Mouse (Mus musculus): ENCODE measurements around the gene Ly6g. TPM values are rescaled to one million over a fixed set of nuclear protein-coding genes. Genes with fewer than 3 reads are reported as not detected.
"Not testable (repeated sequence)": the region's sequence is repeated elsewhere in the genome, so short reads cannot be mapped to it uniquely, and the experiment has no call there.

The Ly6g gene
- polyA plus RNA-seq, 1 experiment: not detected

- TF ChIP-seq FLI1 (IDR thresholded peaks at IDR 0.05; ENCODE audit: low read length) (no peak), GATA1 (IDR thresholded peaks at IDR 0.05; ENCODE audit: borderline replicate concordance, low read length) (no peak)
- H3K36me3 ChIP-seq (replicated peaks; ENCODE audit: low read length): no peaks in the 10 kb centered on the region
- H3K4me1 ChIP-seq: no peaks in the 10 kb centered on the region
- no peaks in the 10 kb centered on the region for H3K9me3 ChIP-seq
- no peak overlapping the region for H3K4me3 ChIP-seq (replicated peaks)
- H3K27me3 ChIP-seq (replicated peaks): no peaks in the 10 kb centered on the region
Observed at GRCm38 (mm10) chr15:75143735-75144134, 11.3 kb upstream of the Ly6g start.

DNA sequence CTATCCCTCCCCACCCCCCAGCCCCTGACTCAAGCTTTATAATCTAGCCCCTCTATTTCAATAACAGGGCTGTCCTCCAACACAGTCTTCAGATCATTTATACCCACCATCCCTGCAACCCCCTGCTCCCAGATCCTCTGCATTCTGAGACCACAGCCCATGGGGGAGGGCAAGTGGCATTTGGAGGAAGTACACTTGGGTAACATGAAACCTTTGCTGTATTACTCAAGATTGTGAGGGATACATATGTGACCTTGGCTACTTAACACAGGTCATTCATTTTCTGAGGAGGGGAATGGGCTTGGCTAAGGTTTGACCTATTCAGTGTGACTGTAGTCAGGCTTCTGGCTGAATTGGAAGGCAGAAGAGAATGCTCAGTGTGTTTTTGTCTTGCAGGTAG is 2.0 kb upstream of the Ly6g start:
- no peak overlapping the region for H3K4me3 ChIP-seq (replicated peaks)
- H3K4me1 ChIP-seq: no peaks in the 10 kb centered on the region
- no peaks in the 10 kb centered on the region for H3K9me3 ChIP-seq
- no peaks in the 10 kb centered on the region for H3K36me3 ChIP-seq (replicated peaks; ENCODE audit: low read length)
- no peaks in the 10 kb centered on the region for H3K27me3 ChIP-seq (replicated peaks)
- TF ChIP-seq GATA1 (IDR thresholded peaks at IDR 0.05; ENCODE audit: borderline replicate concordance, low read length) (no peak), FLI1 (IDR thresholded peaks at IDR 0.05; ENCODE audit: low read length) (no peak)

DNA sequence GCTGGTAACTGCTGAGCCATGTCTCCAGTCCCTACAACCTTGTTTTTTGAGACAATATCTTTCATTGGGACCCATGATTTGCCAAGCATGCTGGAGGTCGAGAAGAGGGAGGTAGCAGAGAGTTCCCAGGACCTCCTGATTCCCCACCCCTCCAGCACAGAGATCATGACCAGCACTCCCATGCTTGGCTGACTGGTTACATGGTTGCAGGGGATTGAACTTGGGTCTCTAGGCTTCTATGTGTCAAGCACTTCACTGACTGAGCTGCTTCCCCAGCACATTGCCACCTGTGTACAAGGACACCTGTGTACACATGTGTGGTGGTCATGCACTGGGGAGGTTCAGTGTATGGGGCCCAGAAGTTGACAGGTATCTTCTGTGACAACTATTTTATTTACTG is 2.6 kb downstream of the Ly6g start:
- Histone ChIP-seq H3K4me3 (replicated peaks) (no peak overlapping the region), H3K27me3 (replicated peaks) (no peaks in the 10 kb centered on the region), H3K4me1 (no peaks in the 10 kb centered on the region), H3K36me3 (replicated peaks; ENCODE audit: low read length) (no peaks in the 10 kb centered on the region), H3K9me3 (peaks cover 8% of the 10 kb centered on the region)
- TF ChIP-seq FLI1 (IDR thresholded peaks at IDR 0.05; ENCODE audit: low read length) (no peak), GATA1 (IDR thresholded peaks at IDR 0.05; ENCODE audit: borderline replicate concordance, low read length) (no peak)

DNA sequence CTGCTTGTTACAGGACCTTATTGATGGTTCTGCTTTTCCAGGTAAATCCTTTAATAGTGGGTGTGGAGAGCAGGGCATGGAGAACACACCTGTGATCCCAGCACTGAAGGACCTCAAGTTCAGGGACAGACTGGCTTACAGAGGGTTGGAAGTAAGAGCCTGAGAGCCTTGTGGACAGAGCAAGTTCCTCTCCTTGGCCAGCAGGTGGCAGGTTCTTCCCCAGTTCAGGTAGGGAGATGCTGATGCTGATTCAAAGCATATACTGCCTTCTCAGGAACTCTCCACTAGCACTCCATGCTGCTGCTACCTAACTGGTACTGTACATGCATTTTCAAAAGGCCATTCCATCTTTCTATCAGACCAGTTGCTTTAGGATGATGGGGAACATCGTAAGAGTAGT is 20.5 kb downstream of the Ly6g start:
- Histone ChIP-seq H3K4me3 (replicated peaks) (no peak overlapping the region), H3K27me3 (replicated peaks) (no peaks in the 10 kb centered on the region), H3K4me1 (no peaks in the 10 kb centered on the region), H3K9me3 (no peaks in the 10 kb centered on the region), H3K36me3 (replicated peaks; ENCODE audit: low read length) (no peaks in the 10 kb centered on the region)
- TF ChIP-seq GATA1 (IDR thresholded peaks at IDR 0.05; ENCODE audit: borderline replicate concordance, low read length) (no peak), FLI1 (IDR thresholded peaks at IDR 0.05; ENCODE audit: low read length) (no peak)

DNA sequence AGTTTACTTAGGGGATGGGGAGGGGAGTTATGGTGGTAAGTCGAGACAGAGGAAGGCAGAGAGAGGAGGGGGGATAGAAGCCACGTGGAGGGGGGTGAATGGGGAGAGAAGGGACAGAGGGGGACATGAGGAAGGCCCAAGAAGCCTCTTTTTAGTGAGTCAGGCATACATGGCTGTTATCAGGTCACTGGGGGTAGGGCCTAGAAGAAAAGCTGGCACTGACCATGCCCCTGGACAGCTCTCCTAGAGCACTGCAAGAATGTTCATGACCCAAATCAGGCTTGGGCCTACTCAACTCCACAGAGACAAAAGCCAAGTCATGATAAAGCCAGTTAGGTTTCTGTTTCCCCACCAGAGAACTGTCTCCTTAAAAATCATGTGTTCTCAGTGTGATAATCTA is 31.3 kb downstream of the Ly6g start:
- TF ChIP-seq FLI1 (IDR thresholded peaks at IDR 0.05; ENCODE audit: low read length) (no peak), GATA1 (IDR thresholded peaks at IDR 0.05; ENCODE audit: borderline replicate concordance, low read length) (no peak)
- Histone ChIP-seq H3K4me1 (no peaks in the 10 kb centered on the region), H3K27me3 (replicated peaks) (no peaks in the 10 kb centered on the region), H3K4me3 (replicated peaks) (no peak overlapping the region), H3K9me3 (no peaks in the 10 kb centered on the region), H3K36me3 (replicated peaks; ENCODE audit: low read length) (no peaks in the 10 kb centered on the region)

DNA sequence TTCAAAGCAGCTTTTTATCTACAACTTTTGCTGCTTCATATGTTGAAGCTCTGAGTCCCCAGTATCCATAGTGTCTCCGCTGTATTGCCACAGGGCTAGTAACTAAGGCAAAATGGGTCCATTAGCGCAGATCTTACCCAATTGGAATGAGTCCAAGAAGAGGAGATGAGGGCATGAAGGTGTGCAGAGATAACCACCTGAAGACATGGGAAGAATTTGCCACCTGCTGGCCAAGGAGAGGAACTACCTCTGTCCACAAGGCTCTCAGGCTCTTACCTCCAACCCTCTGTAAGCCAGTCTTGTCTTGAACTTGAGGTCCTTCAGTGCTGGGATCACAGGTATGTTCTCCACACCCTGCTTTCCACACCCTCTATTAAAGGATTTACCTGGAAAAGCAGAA is 34.1 kb downstream of the Ly6g start:
- Histone ChIP-seq H3K36me3 (replicated peaks; ENCODE audit: low read length) (no peaks in the 10 kb centered on the region), H3K4me1 (no peaks in the 10 kb centered on the region), H3K9me3 (no peaks in the 10 kb centered on the region), H3K4me3 (replicated peaks) (no peak overlapping the region), H3K27me3 (replicated peaks) (peaks cover 2% of the 10 kb centered on the region)
- TF ChIP-seq GATA1 (IDR thresholded peaks at IDR 0.05; ENCODE audit: borderline replicate concordance, low read length): no peak
- TF ChIP-seq FLI1 (IDR thresholded peaks at IDR 0.05; ENCODE audit: low read length): no peak

- not testable (repeated sequence) for H3K27me3 ChIP-seq (replicated peaks); H3K4me1 ChIP-seq; H3K4me3 ChIP-seq (replicated peaks); H3K36me3 ChIP-seq (replicated peaks; ENCODE audit: low read length); H3K9me3 ChIP-seq
Observed at GRCm38 (mm10) chr15:75190560-75190959, 35.5 kb downstream of the Ly6g start.

Other genes starting within 250 kb of the Ly6g start
- 1.4 TPM in 1 of 2 replicates, not detected in the other for gene Ly6i, start 171.8 kb upstream of the Ly6g start, polyA plus RNA-seq (2012; ENCODE audit: insufficient read depth, low replicate concordance)
- 8.8 TPM in 1 of 2 replicates, not detected in the other for gene Ly6a, start 157.2 kb upstream of the Ly6g start, polyA plus RNA-seq (2012; ENCODE audit: insufficient read depth, low replicate concordance)
- not detected in 2 replicates for gene Ly6c1, start 106.4 kb upstream of the Ly6g start, polyA plus RNA-seq (2012; ENCODE audit: insufficient read depth, low replicate concordance)
- 2.8 TPM in 1 of 2 replicates, not detected in the other for gene Ly6c2, start 43.3 kb upstream of the Ly6g start, polyA plus RNA-seq (2012; ENCODE audit: insufficient read depth, low replicate concordance)
- not detected in 2 replicates for gene BC025446, start 61.1 kb downstream of the Ly6g start, polyA plus RNA-seq (2012; ENCODE audit: insufficient read depth, low replicate concordance)
- not detected in 2 replicates for gene Ly6f, start 113.2 kb downstream of the Ly6g start, polyA plus RNA-seq (2012; ENCODE audit: insufficient read depth, low replicate concordance)